8 mouse cellular contexts compared by ENCODE assay signal in genomic region chr4:127168914-127169345, GRCm38 (mm10). TPM values are rescaled to one million over a fixed set of nuclear protein-coding genes. Genes with fewer than 3 reads are reported as not detected.
DNase-seq lines count a peak whose midpoint lies in the region; ATAC-seq and TF ChIP-seq lines count a peak whose summit lies in the region.

Dlgap3 (plus strand) TSS chr4:127169204.

- no peaks in the 10 kb centered on the region for H3K79me2 ChIP-seq in CH12.LX (replicated peaks; ENCODE audit: control insufficient read depth, extremely low read depth, insufficient read depth, poor library complexity, severe bottlenecking)

- ATAC-seq in cerebellum, adult (ENCODE audit: insufficient number of reproducible peaks, low FRiP score, low TSS enrichment) = peak; percentile 41
- ATAC-seq in heart, embryonic 16.5 days (replicated peaks; ENCODE audit: extremely low read depth, insufficient read depth, low FRiP score) = peak; percentile 60

- WGBS in heart, embryonic 16.5 days = 0% methylated on average over 27 of the region's 67 CpGs
- under 1% methylated on average over 55 of the region's 67 CpGs for WGBS in midbrain, embryonic 10.5 days

- H3K9ac ChIP-seq in CH12.LX (ENCODE audit: insufficient read depth, low read depth) = no peak within 1 kb of the TSS; the same call in 1 of the 2 replicates
- H3K9ac ChIP-seq in heart, embryonic 16.5 days (ENCODE audit: low read length) = peak within 1 kb of the TSS; percentile 69

- H3K36me3 ChIP-seq in CH12.LX (replicated peaks in 1 of 2; ENCODE audit: control insufficient read depth in 1 of 2, insufficient read depth in 1 of 2, low read length in 1 of 2) = no peaks in the 10 kb centered on the region
- H3K36me3 ChIP-seq in heart, embryonic 16.5 days (ENCODE audit: control insufficient read depth, insufficient read depth) = no peaks in the 10 kb centered on the region
- no peaks in the 10 kb centered on the region for H3K36me3 ChIP-seq in midbrain, embryonic 10.5 days

- dilution Hi-C loops in CH12.LX (cut with MboI; ENCODE audit: extremely low pct_ligation_motif_present, extremely low pct_unique_long_range_greater_than_20kb, low sequenced_read_pairs) = no loop called here

- H3K4me3 ChIP-seq in CH12.LX (replicated peaks in 1 of 3; ENCODE audit: low read depth in 2 of 3, low read length in 2 of 3, poor library complexity in 1 of 3) = peak within 1 kb of the TSS in 2 of 3 experiments; percentile 30 to 41
- H3K4me3 ChIP-seq in heart, embryonic 16.5 days (ENCODE audit: low read length) = peak within 1 kb of the TSS; percentile 74
- peak within 1 kb of the TSS; percentile 88 for H3K4me3 ChIP-seq in midbrain, embryonic 10.5 days

- H3K9me3 ChIP-seq in CH12.LX (replicated peaks; ENCODE audit: low read length) = peaks cover 3% of the 10 kb centered on the region
- H3K9me3 ChIP-seq in heart, embryonic 16.5 days (replicated peaks; ENCODE audit: control insufficient read depth, low read length) = 0 out of 2 replicates have a peak, but pooled peaks cover 4% of the 10 kb centered on the region
- H3K9me3 ChIP-seq in midbrain, embryonic 10.5 days (replicated peaks) = no peaks in the 10 kb centered on the region

- no peak for TF ChIP-seq RAD21 in CH12.LX (IDR thresholded peaks at IDR 0.05; ENCODE audit: low read depth, low read length)

- intact Hi-C loops in left cerebral cortex, postnatal 10 days (cut with DNase I) = no loop called here

- no peak for TF ChIP-seq POLR2A in CH12.LX (IDR thresholded peaks at IDR 0.05; ENCODE audit: low read depth, low read length)

- no peak for DNase-seq in cerebellum, adult 11-12 months
- no peak for DNase-seq in CH12.LX (ENCODE audit: extremely low read depth)
- DNase-seq in cerebellum, postnatal 4 days (ENCODE audit: low spot score in 2 of 2) = peak; percentile 38 to 69
- DNase-seq in left cerebral cortex, postnatal 10 days (ENCODE audit: extremely low spot score in 1 of 2, low spot score in 2 of 2) = peak in 1 of 2 experiments; percentile 65
- DNase-seq in midbrain, embryonic 10.5 days (ENCODE audit: low spot score) = no peak
- DNase-seq in yolk sac, embryonic 10.5 days (ENCODE audit: low spot score) = peak; percentile 69

- H3K4me1 ChIP-seq in CH12.LX (ENCODE audit: control insufficient read depth in 1 of 2, insufficient read depth in 2 of 2) = peaks cover 4 to 5% of the 10 kb centered on the region in 2 experiments; a peak in 3 of 4 replicates
- H3K4me1 ChIP-seq in heart, embryonic 16.5 days (ENCODE audit: control insufficient read depth, insufficient read depth, low read length) = peaks cover 12% of the 10 kb centered on the region
- peaks cover 36% of the 10 kb centered on the region for H3K4me1 ChIP-seq in midbrain, embryonic 10.5 days

- in situ Hi-C loops in CH12.LX (cut with MboI; ENCODE audit: low pct_ligation_motif_present, low pct_unique_long_range_greater_than_20kb, low sequenced_read_pairs) = no loop called here

- H3K27ac ChIP-seq in CH12.LX (ENCODE audit: insufficient read depth, low read depth) = no peak within 1 kb of the TSS
- no peak within 1 kb of the TSS for H3K27ac ChIP-seq in heart, embryonic 16.5 days (ENCODE audit: low read length)
- H3K27ac ChIP-seq in midbrain, embryonic 10.5 days (replicated peaks) = peak within 1 kb of the TSS; percentile 86

- no peak for TF ChIP-seq CTCF in CH12.LX (conservative IDR thresholded peaks at IDR 0.05 in 1 of 2, IDR thresholded peaks at IDR 0.05 in 1 of 2; ENCODE audit: low read depth in 2 of 2, low read length in 2 of 2)

- no peak for TF ChIP-seq EP300 in CH12.LX (IDR thresholded peaks at IDR 0.05; ENCODE audit: low read length)

- H3K27me3 ChIP-seq in CH12.LX (replicated peaks) = peaks cover 73% of the 10 kb centered on the region
- H3K27me3 ChIP-seq in heart, embryonic 16.5 days (ENCODE audit: control insufficient read depth, insufficient read depth, low read length) = peaks cover 57% of the 10 kb centered on the region
- H3K27me3 ChIP-seq in midbrain, embryonic 10.5 days (ENCODE audit: low read depth, poor library complexity, severe bottlenecking) = peaks cover 67% of the 10 kb centered on the region

- peak within 1 kb of the TSS; percentile 85 for H3K4me2 ChIP-seq in CH12.LX (ENCODE audit: insufficient read depth, low read depth, poor library complexity, severe bottlenecking)
- peak within 1 kb of the TSS; percentile 99 for H3K4me2 ChIP-seq in heart, embryonic 16.5 days (ENCODE audit: low read depth, low read length)

TF ChIP-seq in CH12.LX, 34 proteins besides CTCF, POLR2A, EP300 and RAD21:
- TF ChIP-seq TCF12 (IDR thresholded peaks at IDR 0.05; ENCODE audit: low read depth, low read length) (peak; percentile 18; the same call in 1 of the 2 replicates), UBTF (IDR thresholded peaks at IDR 0.05; ENCODE audit: low read depth, low read length) (no peak; the same call in 1 of the 2 replicates)

RNA-seq across cellular contexts. Expression of gene Dlgap3, which starts in this region (rescaled TPM):
- total RNA-seq in CH12.LX (2012; rRNA removed) (0.38 and 0.55 TPM in 2 replicates), CH12.LX (2014; rRNA removed) (0.08 TPM in 1 of 2 replicates, not detected in the other)
- 0.07 and 0.37 TPM in 2 replicates for polyA plus RNA-seq in CH12.LX (2012; ENCODE audit: insufficient read length, low read depth)
- 0.39 and 0.45 TPM in 2 replicates for polyA plus RNA-seq in heart, embryonic 16.5 days (2015; fragmentation: Nextera tagmentation; extraction: Ambion mirVana)
- 100 to 1,000 TPM; 275 to 284 TPM for total RNA-seq in left cerebral cortex, postnatal 10 days (2021)
- polyA plus RNA-seq in midbrain, embryonic 10.5 days (2016; fragmentation: Nextera tagmentation; extraction: Ambion mirVana) = 1.9 and 2.8 TPM in 2 replicates

Comparison
In these comparisons a context has a peak if more than half of its experiments do, and no peak if none do; other contexts are left out.
1. RNA of gene Dlgap3 (total RNA-seq): 275 to 284 TPM in left cerebral cortex, postnatal 10 days; 0.08 to 0.55 TPM in CH12.LX; every median in the first group is over 100 times any median in the second.
2. DNase-seq: peak in cerebellum, postnatal 4 days (2 of 2) and yolk sac, embryonic 10.5 days (single experiment); none in cerebellum, adult 11-12 months (single experiment), CH12.LX (single experiment) and midbrain, embryonic 10.5 days (single experiment).
3. Peak in ATAC-seq, H3K4me3 ChIP-seq, H3K9ac ChIP-seq and H3K4me2 ChIP-seq in heart, embryonic 16.5 days; RNA of the gene not detected or under 1 TPM.
4. H3K4me3 ChIP-seq: peak in every context shown above with its lines; median percentile 88 in midbrain, embryonic 10.5 days; 74 in heart, embryonic 16.5 days; 36 in CH12.LX.